Mouse (Mus musculus) ES-Bruce4 (cell line): Measurements from ENCODE around the gene Prdx3. TPM values are rescaled to one million over a fixed set of nuclear protein-coding genes. Genes with fewer than 3 reads are reported as not detected.

Source experiments
- H3K27ac ChIP-seq: 2 replicates; pipeline ENCODE4 v1.5.1; 2012; ENCODE audit warnings: low read length, inconsistent platforms; ENCODE audit not compliant: insufficient read depth
- H3K27me3 ChIP-seq: 2 replicates; pipeline ENCODE4 v1.6.1; 2012; ENCODE audit warnings: mild to moderate bottlenecking, low read length, inconsistent platforms; ENCODE audit not compliant: control insufficient read depth, poor library complexity, insufficient read depth, severe bottlenecking
- H3K36me3 ChIP-seq: 2 replicates; pipeline ENCODE4 v1.6.1; 2012; ENCODE audit warnings: inconsistent platforms, mild to moderate bottlenecking, low read length, moderate library complexity; ENCODE audit not compliant: control insufficient read depth, poor library complexity, insufficient read depth, severe bottlenecking
- H3K4me1 ChIP-seq: one replicate; pipeline ENCODE4 v1.8.1; 2011; ENCODE audit warnings: low read length; ENCODE audit not compliant: control insufficient read depth, insufficient read depth
- H3K4me3 ChIP-seq: 2 replicates; pipeline ENCODE4 v1.5.1; 2011; ENCODE audit warnings: low read depth, mild to moderate bottlenecking, low read length
- H3K9ac ChIP-seq: 2 replicates; pipeline ENCODE4 v1.6.1; 2012; ENCODE audit warnings: low read depth, mild to moderate bottlenecking, inconsistent platforms; ENCODE audit not compliant: poor library complexity, severe bottlenecking
- H3K9me3 ChIP-seq: replicated peaks from 2 replicates; pipeline ENCODE4 v1.6.1; 2012; ENCODE audit warnings: mild to moderate bottlenecking, low read length, inconsistent platforms; ENCODE audit not compliant: control insufficient read depth, poor library complexity, insufficient read depth, severe bottlenecking
- CTCF ChIP-seq: IDR thresholded peaks from one replicate; pipeline ENCODE4 v1.8.1; 2011; ENCODE audit warnings: low read depth, low read length
- EP300 ChIP-seq: IDR thresholded peaks from 2 replicates; pipeline ENCODE4 v1.6.1; 2011; ENCODE audit warnings: low read depth, low read length; ENCODE audit not compliant: insufficient read depth
- POLR2A ChIP-seq: IDR thresholded peaks from one replicate; pipeline ENCODE4 v1.8.1; 2011; ENCODE audit warnings: low read length; ENCODE audit not compliant: insufficient read depth
- polyA plus RNA-seq: library from polyadenylated mRNA; stranded (reverse); fragments of >200 nt; gene quantifications from 2 replicates; pipeline ENCODE4 v1.2.4, GENCODE M21; 2011; ENCODE audit warnings: low read depth; ENCODE audit not compliant: missing spikeins, insufficient read depth, insufficient read length

The Prdx3 gene
- polyA plus RNA-seq, 1 experiment, result 48.4 TPM

- no peaks in the 10 kb centered on the region for H3K27me3 ChIP-seq
- H3K9me3 ChIP-seq, result no peaks in the 10 kb centered on the region
- no peaks in the 10 kb centered on the region for H3K36me3 ChIP-seq
- H3K4me1 ChIP-seq, result no peaks in the 10 kb centered on the region
- 0 out of 2 replicates have a peak overlapping the region, but pooled peaks have one; percentile 21 for H3K9ac ChIP-seq
- H3K27ac ChIP-seq, result no peak overlapping the region
- peak overlapping the region; percentile 53 for H3K4me3 ChIP-seq
- TF ChIP-seq EP300 (no peak), POLR2A (no peak), CTCF (no peak)
Observed at GRCm38 (mm10) chr19:60890391-60891122, 16.2 kb upstream of the Prdx3 start.

- TF ChIP-seq CTCF (no peak), EP300 (no peak), POLR2A (no peak)
- H3K9ac ChIP-seq, result peak within 1 kb of the TSS; percentile 76
- H3K27me3 ChIP-seq, result no peaks in the 10 kb centered on the region
- H3K9me3 ChIP-seq, result no peaks in the 10 kb centered on the region
- peak within 1 kb of the TSS; percentile 88 for H3K27ac ChIP-seq
- no peaks in the 10 kb centered on the region for H3K36me3 ChIP-seq
- peak within 1 kb of the TSS; percentile 90 for H3K4me3 ChIP-seq
- H3K4me1 ChIP-seq, result no peaks in the 10 kb centered on the region
Observed at GRCm38 (mm10) chr19:60889714-60890315, 15.5 kb upstream of the Prdx3 start, which contains the start of gene Grk5. TSS of gene Grk5 (plus strand) at chr19:60889749.

GRCm38 (mm10) chr19:60889101-60889713 is 14.9 kb upstream of the Prdx3 start:
- H3K4me1 ChIP-seq, result no peaks in the 10 kb centered on the region
- TF ChIP-seq EP300, result no peak
- TF ChIP-seq CTCF, result peak; percentile 70
- H3K9ac ChIP-seq, result peak overlapping the region; percentile 76
- no peaks in the 10 kb centered on the region for H3K36me3 ChIP-seq
- H3K9me3 ChIP-seq, result no peaks in the 10 kb centered on the region
- no peaks in the 10 kb centered on the region for H3K27me3 ChIP-seq
- H3K27ac ChIP-seq, result peak overlapping the region; percentile 88
- peak overlapping the region; percentile 49 for H3K4me3 ChIP-seq

GRCm38 (mm10) chr19:60887637-60888036 is 13.3 kb upstream of the Prdx3 start:
- Histone ChIP-seq H3K27ac (peak overlapping the region; percentile 33; the same call in 1 of the 2 replicates), H3K9me3 (no peaks in the 10 kb centered on the region), H3K36me3 (no peaks in the 10 kb centered on the region), H3K9ac (no peak overlapping the region), H3K27me3 (no peaks in the 10 kb centered on the region), H3K4me3 (no peak overlapping the region), H3K4me1 (no peaks in the 10 kb centered on the region)
- TF ChIP-seq EP300, result no peak
- no peak for TF ChIP-seq CTCF
- no peak for TF ChIP-seq POLR2A

GRCm38 (mm10) chr19:60883129-60883528 is 8.8 kb upstream of the Prdx3 start:
- Histone ChIP-seq H3K4me3 (no peak overlapping the region), H3K27ac (no peak overlapping the region), H3K9me3 (no peaks in the 10 kb centered on the region), H3K9ac (no peak overlapping the region), H3K4me1 (no peaks in the 10 kb centered on the region), H3K27me3 (no peaks in the 10 kb centered on the region), H3K36me3 (no peaks in the 10 kb centered on the region)
- TF ChIP-seq CTCF, result no peak
- no peak for TF ChIP-seq POLR2A
- no peak for TF ChIP-seq EP300

GRCm38 (mm10) chr19:60873501-60873900 is 855 bp downstream of the Prdx3 start:
- no peaks in the 10 kb centered on the region for H3K27me3 ChIP-seq
- no peak for TF ChIP-seq CTCF
- TF ChIP-seq EP300, result no peak
- no peak for TF ChIP-seq POLR2A
- 0 out of 2 replicates have a peak overlapping the region, but pooled peaks have one; percentile 18 for H3K27ac ChIP-seq
- no peaks in the 10 kb centered on the region for H3K4me1 ChIP-seq
- no peaks in the 10 kb centered on the region for H3K9me3 ChIP-seq
- H3K9ac ChIP-seq, result peak overlapping the region; percentile 54
- H3K36me3 ChIP-seq, result peaks cover 30% of the 10 kb centered on the region
- peak overlapping the region; percentile 90 for H3K4me3 ChIP-seq
